Mouse (Mus musculus): Measurements from ENCODE around the gene Lrp1.

GRCm38 (mm10) chr10:127563840-127564239 lies 57.1 kb downstream of the Lrp1 start:
- TF ChIP-seq GATA1 (IDR thresholded peaks at IDR 0.05; ENCODE audit: low read length): no peak
- TF ChIP-seq TAL1 (IDR thresholded peaks at IDR 0.05; ENCODE audit: low read length): no peak
